Mouse (Mus musculus): ENCODE results near the gene Odf3l1.

- TF ChIP-seq USF2 (conservative IDR thresholded peaks at IDR 0.05; ENCODE audit: low read depth, low read length) (no peak), CTCF (conservative IDR thresholded peaks at IDR 0.05 in 1 of 2, IDR thresholded peaks at IDR 0.05 in 1 of 2; ENCODE audit: low read depth in 2 of 2, low read length in 2 of 2) (no peak), MAX (IDR thresholded peaks at IDR 0.05; ENCODE audit: low read length) (no peak), USF1 (IDR thresholded peaks at IDR 0.05; ENCODE audit: low read depth, low read length) (no peak), SIN3A (IDR thresholded peaks at IDR 0.05; ENCODE audit: low read length) (no peak), ELF1 (IDR thresholded peaks at IDR 0.05; ENCODE audit: low read depth, low read length) (no peak), ZNF384 (IDR thresholded peaks at IDR 0.05; ENCODE audit: low read depth, low read length) (no peak), E2F4 (IDR thresholded peaks at IDR 0.05; ENCODE audit: insufficient replicate concordance, low read depth, low read length) (no peak), MAZ (IDR thresholded peaks at IDR 0.05; ENCODE audit: low read depth, low read length) (no peak), HCFC1 (IDR thresholded peaks at IDR 0.05; ENCODE audit: low read depth, low read length) (no peak)
These were observed 16.3 kb upstream of the Odf3l1 start for GRCm38 (mm10) chr9:56880790-56881189.

Measured in CH12.LX (cell line).